Mouse (Mus musculus): ENCODE results near the gene Acacb.

The Acacb gene

DNA sequence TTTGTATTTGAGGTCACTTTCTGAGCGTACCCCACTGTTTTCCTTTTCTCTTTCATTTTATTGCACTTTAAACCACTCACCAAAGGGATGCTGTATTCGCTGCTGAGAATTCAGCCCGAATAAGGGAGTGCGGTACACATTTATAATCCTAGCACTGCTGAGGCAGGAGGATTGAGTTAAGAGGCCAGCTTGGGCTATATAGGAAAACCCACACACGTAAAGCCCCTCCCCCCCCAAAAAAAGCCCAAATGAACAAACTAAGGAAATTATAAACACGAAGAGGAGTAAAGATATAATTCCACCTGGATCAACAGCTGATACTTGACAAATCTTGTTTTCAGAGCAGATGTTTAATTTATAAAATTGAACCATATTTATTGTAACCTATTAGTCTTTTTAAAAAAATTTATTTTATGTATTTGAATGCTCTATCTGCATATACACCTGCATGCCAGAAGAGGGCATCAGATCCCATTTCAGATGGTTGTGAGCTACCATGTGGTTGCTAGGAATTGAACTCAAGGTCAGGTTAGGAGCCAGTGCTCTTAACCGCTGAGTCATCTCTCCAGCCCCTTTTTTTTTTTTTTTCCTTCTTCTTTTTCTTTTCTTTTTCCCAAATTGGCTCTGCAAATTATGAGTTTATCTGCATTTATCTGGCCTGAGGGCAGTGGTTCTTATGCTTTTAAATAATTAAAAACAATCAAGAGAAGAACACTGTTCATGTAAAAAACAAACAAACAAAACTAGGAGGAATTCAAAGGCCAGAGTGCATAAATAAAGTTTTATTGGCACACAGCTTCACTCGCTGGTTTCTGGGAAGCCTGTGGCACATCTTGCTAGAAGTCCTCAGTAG, 30.4 kb downstream of the Acacb start:
- no peak for DNase-seq

DNA sequence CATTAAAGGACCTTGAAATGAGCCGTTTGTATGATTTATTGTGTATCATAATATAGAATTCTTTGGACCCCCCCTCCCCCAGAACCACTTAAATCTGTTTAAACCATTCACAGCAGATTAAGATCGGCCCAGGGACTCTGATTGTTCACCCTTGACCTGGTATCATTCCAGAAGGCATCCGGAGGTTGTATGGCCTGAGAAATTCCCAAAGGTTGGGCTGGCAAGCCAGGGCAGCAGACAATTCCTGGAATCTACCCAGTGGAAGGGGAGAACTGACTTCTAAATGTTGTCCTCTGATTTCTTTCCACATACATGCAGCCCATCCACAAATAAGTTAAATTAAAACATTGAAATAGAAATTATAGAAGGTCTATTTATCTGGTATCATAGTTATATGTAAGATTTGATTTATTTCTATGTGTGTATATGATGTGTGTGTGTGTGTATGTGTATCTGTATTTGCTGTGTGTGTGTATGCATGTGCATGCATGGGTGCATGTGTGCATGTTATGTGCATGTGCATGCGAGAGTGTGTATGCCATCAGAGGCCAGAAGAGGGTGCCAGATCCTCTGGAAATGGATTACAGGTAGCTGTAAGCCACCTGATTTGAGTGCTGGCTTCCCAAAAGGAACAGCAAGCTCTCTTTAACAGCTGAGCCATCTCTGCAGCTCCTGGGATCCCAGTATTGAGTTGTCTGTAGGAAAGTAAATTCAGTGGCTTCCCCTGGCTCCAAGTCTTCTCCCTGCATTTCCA, 31.8 kb downstream of the Acacb start:
- DNase-seq: no peak

DNA sequence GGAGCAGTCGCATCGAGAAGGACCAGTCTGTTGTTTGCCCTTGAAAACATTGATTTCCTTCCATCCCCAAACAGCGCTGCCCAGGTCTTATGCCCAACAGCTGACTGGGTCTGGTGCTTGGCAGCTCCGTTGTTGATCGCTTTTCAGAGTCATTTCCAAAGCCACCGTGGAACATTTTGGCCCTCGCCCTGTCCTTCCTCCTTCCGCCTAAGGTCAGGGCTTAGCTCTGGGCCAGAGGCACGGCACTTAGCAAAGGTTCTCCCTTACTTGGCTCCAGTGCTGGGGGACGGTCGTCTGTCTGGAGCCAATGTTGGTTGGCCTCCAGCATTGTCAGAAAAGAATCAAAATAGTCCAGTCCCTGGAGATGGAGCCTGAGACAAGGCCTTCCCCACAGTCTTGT, 33.2 kb downstream of the Acacb start:
- DNase-seq: peak; percentile 11 to 14

DNA sequence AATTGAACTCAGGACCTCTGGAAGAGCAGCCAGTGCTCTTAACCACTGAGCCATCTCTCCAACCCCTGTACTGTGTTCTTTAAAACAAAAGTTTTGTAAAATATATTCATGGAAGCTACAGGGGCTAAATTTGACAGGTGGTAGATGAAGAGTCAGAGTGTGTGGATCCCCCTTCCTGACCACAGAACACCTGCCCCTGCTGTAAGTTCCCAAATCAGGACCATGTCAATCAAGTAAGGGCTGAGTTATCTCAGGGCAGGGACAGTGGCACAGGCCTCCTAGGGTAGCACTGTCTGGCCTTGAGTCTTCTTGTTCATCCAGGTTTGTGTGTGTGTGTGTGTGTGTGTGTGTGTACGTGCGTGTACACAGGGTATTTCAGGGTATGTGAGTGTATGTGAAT, 37.2 kb downstream of the Acacb start:
- DNase-seq: no peak

DNA sequence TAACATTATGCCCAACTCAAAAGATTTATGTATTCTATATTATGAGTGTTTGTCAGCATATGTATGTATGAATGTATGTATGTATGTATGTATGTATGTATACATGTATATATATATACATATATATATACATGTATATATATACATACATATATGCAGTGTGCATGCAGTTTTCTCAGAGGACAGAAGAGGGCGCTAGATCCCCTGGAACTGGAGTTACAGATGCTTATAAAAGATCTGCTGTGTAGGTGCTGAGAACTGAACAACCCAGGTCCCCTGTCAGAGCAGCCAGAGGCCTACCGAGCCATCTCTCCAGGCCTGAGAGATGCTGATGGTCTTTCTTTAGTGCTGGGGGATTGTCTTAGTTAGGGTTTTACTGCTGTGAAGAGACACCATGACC, 40.8 kb downstream of the Acacb start:
- DNase-seq: no peak

DNA sequence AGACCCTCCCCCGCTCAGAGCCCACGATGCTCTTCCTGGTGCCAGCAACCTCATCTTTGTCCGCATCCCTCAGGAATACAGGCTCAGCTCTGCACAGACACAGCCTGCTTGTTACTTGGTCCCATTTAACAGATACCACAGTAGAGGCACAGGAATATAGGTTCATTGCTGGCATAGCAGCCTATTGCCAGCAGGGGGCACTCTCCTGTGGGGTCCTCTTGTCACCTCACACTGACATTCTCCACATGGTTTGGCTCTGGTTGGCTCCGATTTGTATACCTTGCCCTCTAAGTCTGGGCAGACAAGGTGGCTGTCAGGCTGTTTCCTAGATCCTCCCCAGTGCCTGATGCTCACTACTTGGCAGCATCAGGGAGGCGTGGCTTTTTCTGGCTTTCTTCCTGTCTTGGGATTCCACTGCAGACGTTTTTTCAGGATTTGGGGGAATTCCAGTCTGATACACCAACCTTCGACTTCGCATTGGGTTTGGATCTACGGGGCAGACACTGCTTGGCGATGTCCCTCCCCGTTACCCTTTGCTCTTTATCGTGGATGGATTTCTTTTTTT, 42.6 kb downstream of the Acacb start:
- DNase-seq: peak in 1 of 2 experiments; percentile 14

DNA sequence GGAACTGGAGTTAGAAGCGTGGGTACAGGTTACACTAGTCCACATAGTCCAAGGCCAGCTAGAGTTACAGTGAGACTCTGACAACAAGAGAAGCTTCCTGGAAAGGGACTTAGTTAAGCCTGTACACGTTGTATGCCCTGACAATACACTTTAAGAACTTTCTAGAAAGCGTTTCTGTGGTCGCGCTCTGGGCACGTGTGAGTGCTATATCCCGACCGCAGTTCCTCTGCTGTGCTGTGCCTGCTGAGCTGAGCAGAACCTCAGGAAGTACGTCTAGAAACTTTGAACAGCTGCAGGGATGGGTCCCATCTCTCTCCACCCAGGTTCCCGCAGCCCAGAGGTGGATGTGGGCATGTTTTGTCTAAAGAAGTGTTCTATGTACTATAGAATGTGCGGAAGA, 47.8 kb downstream of the Acacb start:
- no peak for DNase-seq

DNA sequence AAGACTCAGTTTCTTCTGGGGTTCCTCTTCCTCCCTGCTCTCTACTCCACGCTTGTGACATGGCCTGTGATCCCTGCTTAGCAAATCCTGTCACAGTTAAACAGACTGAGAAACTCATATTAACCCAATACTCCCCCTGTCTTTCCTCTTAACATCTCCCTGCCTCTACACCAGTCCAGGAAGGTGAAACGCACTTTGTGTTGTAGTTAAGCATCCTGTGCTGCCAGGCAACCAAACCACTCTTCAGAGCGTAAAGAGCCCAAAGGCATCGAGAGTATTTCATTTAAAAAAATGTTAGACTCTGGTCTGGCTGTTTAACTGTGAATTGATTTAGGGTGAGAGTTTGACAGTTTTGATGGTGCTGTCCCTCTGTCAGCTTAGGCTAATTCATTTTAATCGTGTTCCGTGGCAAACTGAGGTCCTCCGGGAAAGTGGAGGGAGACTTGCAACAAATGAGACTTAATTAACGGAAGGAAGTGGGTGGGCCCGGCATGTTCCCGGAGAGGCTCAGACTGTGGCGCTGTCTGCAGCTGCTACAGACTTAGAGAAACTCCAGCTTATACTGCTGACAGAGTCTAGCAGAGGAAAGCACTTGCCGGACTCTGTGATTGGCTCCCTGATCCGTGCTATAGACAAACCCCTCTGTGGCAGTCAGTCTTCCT, 52.9 kb downstream of the Acacb start:
- DNase-seq: no peak

DNA sequence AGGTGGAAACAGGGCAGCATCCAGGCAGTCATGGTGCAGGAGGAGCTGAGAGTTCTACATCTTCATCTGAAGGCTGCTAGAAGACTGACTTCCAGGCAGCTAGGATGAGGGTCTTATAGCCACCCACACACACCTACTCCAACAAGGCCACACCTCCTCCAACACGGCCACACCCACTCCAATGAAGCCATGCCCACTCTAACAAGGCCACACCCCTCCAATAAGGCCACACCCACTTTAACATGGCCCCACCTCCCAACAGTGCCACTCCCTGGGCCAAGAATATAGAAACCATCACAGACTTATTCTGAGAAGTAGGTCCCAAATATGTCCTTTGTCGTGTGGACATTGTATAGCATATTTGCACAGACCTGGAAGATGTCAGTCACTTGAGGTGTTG, 59.8 kb downstream of the Acacb start:
- no peak for DNase-seq

DNA sequence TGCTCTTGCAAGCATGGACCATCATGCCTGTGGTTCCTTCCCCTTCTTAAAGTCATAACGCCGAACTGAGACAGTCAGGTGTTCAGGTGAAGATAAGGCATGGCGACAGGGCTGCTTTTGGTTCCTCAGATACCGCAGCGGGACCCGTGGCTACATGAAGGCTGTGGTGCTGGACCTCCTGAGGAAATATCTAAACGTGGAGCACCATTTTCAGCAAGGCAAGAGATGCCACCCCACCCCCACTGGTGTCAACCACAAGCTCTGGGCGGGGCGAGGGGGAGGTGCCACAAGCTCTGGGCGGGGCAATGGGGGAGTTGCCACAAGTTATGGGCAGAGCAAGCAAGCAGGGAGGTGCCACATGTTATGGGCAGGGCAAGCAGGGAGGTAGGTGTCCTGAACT, 66.8 kb downstream of the Acacb start:
- DNase-seq: no peak

DNA sequence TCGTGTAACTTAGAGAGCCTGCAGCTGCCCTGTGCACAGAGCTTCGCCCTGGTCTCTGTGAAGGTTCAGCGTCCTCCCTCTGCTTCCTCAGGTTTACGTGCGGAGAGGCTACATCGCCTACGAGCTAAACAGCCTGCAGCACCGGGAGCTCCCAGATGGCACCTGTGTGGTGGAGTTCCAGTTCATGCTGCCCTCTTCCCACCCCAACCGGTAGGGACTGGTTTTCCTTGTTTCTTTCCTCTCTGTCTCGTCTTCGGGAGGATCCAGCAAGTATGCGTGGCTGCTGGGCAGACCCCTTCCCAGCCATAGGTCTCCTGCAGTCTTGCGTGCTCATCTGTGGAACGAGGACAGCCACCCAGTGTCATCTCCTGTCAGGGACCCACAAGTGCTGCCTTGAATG, 72.4 kb downstream of the Acacb start:
- no peak for DNase-seq

DNA sequence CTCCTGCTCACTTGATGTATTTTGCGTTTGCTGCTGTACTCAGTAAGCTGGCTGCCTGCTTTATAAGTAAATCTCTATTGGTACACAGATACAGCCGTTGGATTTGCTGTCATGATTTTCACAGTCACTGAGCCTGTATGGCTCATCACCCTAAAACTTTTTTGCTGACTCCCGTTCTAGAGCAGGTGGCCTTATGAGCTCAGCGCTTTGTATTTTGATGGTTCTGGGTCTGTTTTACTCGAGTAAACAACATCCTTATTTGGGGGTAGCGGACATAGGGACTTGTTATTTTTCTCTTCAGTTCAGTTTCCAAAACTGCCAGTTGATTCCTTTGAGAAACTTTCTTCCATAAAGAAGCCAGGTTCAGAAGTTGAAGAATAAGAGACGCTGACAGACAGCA, 79.7 kb downstream of the Acacb start:
- peak in 1 of 2 experiments; percentile 26 for DNase-seq

DNA sequence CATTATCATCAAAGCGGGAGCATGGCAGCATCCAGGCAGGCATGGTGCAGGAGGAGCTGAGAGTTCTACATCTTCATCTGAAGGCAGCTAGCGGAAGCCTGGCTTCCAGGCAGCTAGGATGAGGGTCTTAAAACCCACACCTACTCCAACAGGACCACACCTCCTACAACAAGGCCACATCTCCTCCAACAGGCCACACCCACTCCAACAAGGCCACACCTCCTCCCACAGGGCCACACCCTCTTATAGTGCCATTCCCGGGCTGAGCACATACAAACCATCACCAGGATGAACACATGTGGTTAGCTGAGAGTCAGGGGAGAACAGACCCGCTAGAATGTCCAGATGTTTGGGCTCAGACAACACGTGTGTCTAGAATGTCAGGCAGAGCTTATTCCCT, 82.6 kb downstream of the Acacb start:
- DNase-seq: no peak

DNA sequence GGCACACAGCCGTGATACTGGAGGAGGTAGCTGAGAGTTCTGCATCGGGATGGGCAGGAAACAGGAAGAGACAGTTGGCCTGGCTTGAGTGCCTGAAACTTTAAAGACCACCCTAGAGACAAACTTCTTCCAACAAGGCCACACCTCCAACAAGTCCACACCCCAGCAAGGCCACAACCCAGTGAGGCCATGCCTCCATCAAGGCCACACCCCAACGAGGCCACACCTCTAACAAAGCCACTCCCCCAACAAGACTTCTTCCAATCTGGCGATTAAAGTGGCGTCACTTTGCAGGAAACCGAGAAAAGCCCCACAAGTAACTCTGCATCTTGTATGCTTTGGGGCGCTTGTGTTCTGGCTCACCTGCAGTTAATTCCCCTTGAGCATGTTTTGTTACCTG, 92.6 kb downstream of the Acacb start:
- DNase-seq: no peak

DNA sequence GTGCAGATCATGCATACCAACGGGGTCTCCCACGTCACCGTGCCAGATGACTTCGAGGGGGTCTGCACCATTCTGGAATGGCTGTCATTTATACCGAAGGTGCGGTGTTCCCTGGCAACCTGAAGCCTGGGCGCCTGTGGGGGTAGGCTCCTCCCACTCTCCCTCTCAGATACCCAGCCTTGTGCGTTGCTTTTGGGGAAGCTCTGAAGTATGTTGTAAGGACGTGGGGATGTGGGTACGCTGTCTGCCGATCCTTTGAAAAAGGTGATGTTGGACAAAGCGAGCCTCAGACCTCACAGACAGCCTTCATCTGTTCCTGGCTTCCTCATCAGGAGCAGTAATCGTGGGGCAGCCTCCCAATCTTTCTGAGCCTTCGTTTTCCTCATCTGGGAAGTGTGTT, 93.4 kb downstream of the Acacb start:
- DNase-seq: no peak

DNA sequence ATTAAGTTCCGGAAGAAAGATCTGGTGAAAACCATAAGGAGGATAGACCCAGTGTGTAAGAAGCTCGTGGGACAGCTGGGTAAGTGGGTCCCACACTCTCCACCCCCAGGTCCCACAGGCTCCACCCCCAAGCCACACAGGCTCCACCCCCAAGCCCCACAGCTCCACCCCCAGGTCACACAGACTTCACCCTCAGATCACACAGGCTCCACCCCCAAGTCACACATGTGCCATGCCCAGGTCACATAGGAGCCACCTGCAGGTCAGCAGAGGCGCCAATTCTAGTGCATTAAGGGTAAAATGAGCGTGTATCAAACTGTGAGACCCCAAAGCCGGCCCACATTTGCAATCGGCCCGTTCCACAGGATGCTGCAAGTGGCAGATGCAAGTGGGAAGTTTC, 100.1 kb downstream of the Acacb start:
- no peak for DNase-seq

DNA sequence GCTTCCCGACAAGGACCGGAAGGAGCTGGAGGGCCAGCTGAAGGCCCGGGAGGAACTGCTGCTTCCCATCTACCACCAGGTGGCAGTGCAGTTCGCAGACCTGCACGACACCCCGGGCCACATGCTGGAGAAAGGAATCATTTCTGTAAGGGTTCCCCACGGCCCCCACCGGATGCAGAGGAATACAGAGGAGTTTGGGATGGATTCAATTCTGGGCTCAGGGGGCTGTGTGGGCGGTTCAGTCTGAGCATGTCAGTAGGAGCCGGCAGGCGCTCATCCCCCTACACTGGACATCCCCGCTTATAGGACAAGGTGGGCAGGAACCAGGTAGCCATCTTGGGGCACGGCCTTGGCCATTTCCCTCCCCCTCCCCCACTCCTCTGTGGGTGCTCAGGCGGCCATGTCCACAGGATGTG, 101.8 kb downstream of the Acacb start:
- DNase-seq: peak; percentile 88 to 91

DNA sequence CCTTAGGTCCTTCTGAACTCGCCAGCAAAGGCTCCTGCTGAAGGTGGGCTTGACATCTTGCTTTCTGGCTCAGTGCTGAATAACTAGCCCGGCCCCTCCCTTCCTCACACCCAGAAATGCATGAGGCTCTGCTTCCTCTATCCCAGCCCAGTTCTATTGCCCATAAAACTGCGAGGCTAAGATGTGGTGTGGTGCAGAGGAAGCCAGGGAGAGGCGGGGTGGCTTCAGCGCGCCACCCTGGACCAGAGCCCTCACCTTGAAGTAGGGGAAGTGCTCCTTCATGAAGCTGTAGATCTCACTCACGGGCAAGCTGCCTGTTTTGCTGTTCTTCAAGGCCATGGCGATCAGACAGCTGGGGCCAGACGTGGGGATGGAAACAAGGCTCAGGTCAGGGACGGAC, 113.2 kb downstream of the Acacb start:
- no peak for DNase-seq

DNA sequence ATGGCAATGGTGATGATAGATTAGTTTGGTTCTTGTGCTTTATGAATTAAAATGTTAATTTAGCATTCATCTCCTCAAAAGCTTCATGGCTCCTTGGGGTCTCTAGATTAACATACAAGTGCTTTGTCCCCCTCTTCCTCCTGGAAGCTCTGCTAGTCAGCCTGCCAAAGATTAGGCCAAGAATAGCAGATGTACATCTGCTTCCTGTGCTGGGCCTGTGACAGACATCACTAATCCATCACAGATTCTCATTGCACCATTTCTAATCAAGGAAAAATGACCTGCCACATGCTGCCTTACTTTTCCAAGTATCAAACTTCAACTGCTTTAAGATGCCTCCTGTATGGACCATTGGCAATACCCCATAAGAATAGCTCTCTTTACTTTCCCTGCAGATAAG, 115.2 kb downstream of the Acacb start:
- DNase-seq: no peak

DNA sequence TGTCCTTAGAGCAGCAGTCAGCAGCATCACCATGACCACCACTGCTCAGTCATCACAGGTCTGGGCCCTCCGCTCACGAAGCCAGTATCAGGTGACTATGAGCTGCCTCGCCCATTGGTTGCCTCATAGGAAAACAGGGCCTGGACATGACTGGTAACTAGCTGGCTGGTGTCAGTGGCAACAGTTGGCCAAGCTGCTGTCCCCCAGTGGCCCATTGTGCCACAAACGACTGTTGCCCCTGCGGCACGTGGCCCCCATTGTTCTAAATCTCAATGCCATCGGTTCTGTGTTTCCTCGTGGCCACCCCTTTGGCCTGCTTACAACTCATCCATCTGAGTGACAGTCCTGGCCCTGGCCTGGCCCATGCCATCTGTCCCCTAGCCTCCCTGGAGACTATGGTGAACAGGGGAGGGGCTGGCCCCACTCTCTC, 117.7 kb downstream of the Acacb start:
- peak; percentile 80 for DNase-seq

DNA sequence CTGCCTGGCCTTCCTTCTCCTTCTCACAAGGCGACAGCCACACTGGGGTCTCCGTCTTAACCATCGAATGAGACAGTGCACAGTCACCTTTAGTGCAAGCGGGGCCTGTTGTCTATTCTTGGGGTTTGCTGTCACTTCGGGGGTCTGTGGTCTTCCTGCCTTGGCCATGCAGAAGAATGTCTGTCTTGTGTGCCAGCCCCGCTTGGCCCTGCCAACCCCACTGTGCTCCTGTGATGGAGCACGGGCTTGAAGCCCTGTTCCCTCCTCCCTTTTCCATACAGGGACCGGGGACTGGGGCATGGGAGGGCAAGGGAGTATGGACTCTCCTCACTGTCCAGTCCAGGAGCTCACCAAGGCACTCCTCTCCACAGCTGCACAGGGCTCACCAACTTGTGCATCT, 118.5 kb downstream of the Acacb start:
- peak; percentile 39 to 58 for DNase-seq

DNA sequence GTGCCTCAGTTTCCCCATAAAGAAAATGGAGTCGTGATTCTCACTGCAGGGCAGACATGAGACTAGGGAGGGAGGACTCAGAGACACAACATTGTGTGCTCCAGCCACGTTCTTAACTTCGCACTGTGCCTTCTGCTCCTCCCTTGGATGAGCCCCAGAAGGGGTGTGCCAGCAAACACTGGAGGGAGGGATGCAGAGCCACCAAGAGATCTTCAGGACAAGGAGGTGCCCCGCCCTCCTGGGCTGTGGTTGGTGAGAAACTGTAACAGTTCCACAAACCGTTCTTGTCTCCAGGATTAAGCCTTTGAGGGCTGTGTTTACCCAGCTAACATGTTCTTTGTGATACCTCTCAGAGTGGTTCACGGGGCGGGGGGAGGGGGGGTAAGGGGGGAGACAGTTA, 122.3 kb downstream of the Acacb start:
- peak; percentile 43 to 64 for DNase-seq

DNA sequence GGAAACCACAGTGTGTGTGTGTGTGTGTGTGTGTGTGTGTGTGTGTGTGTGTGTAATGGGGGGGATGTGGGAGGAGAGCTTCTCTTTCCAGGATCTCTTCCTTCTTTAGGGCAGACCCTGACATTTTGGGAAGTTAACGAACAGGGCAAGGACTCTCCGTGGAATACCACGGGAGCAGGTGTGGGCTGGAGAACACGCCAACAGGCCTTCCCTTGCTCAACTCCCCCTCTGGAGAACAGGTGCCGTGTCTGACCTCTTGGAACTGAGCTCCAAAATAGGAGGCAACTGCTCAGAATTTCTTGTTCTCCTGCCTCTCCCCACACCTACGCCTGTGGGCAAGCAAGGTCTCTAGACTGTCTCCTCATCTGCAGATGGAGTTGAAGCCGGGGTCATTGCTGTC, 123.2 kb downstream of the Acacb start:
- no peak for DNase-seq
